8 mouse cellular contexts compared by ENCODE assay signal in the genomic region with DNA sequence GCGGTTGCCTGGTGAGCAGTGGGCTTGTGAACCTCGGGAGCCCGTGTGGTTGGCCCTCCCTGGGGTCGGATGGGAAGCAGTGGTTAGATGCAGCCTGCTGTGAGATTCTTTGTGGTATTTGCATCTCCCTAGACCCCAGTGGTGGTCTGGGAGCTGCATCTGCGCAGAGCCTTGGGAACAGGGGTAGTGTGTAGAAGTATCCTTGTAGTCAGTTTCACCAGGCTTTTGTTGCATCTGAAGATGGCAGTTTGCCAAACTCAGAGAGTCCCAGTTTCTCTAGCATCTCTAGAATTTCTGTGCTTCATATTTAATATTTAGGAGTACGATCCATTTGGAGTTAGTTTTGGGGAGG. TPM values are rescaled to one million over a fixed set of nuclear protein-coding genes. Genes with fewer than 3 reads are reported as not detected.
DNase-seq lines count a peak whose midpoint lies in the region; ATAC-seq and TF ChIP-seq lines count a peak whose summit lies in the region.

No protein-coding gene starts in this region.

- TF ChIP-seq POLR2A in kidney, adult 2 months (IDR thresholded peaks at IDR 0.05; ENCODE audit: low read depth, low read length), result no peak

- TF ChIP-seq CTCF in kidney, adult 2 months (conservative IDR thresholded peaks at IDR 0.05; ENCODE audit: insufficient read depth, insufficient read length, low read depth, low read length), result no peak

- WGBS in kidney, adult 2 months, result 12% methylated on average over 6 of the region's 6 CpGs
- 14% methylated on average over 6 of the region's 6 CpGs for WGBS in hindbrain, embryonic 14.5 days
- 15% methylated on average over 6 of the region's 6 CpGs for WGBS in midbrain, embryonic 14.5 days

- H3K27me3 ChIP-seq in kidney, adult 2 months (replicated peaks; ENCODE audit: control insufficient read depth, insufficient read depth, low read length), result no peaks in the 10 kb centered on the region
- H3K27me3 ChIP-seq in hindbrain, embryonic 14.5 days (ENCODE audit: control insufficient read depth, insufficient read depth, low read length), result no peaks in the 10 kb centered on the region
- H3K27me3 ChIP-seq in midbrain, embryonic 14.5 days (ENCODE audit: control insufficient read depth, insufficient read depth, low read length), result no peaks in the 10 kb centered on the region

- ATAC-seq in hindbrain, embryonic 14.5 days (ENCODE audit: low FRiP score), result peak; percentile 91
- peak; percentile 88 for ATAC-seq in midbrain, embryonic 14.5 days (ENCODE audit: low FRiP score, low TSS enrichment)

- peaks cover 20% of the 10 kb centered on the region for H3K9me3 ChIP-seq in hindbrain, embryonic 14.5 days (ENCODE audit: control insufficient read depth, low read length)
- peaks cover 24% of the 10 kb centered on the region for H3K9me3 ChIP-seq in midbrain, embryonic 14.5 days (ENCODE audit: control insufficient read depth, low read length)

- H3K4me3 ChIP-seq in kidney, adult 2 months (ENCODE audit: insufficient read depth, low read depth, low read length), result peak overlapping the region; percentile 78
- peak overlapping the region; percentile 62 for H3K4me3 ChIP-seq in hindbrain, embryonic 14.5 days (replicated peaks; ENCODE audit: low read length)
- peak overlapping the region; percentile 66 for H3K4me3 ChIP-seq in midbrain, embryonic 14.5 days (replicated peaks; ENCODE audit: low read depth, low read length)

- no peak overlapping the region for H3K27ac ChIP-seq in kidney, adult 2 months (ENCODE audit: insufficient read depth, low read depth, low read length)
- peak overlapping the region; percentile 87 for H3K27ac ChIP-seq in hindbrain, embryonic 14.5 days
- peak overlapping the region; percentile 91 for H3K27ac ChIP-seq in midbrain, embryonic 14.5 days (replicated peaks; ENCODE audit: low read depth, low read length)

- H3K4me2 ChIP-seq in hindbrain, embryonic 14.5 days (replicated peaks), result peak overlapping the region; percentile 56
- H3K4me2 ChIP-seq in midbrain, embryonic 14.5 days (ENCODE audit: low read length), result peak overlapping the region; percentile 62

- peak overlapping the region; percentile 82 for H3K9ac ChIP-seq in hindbrain, embryonic 14.5 days
- peak overlapping the region; percentile 88 for H3K9ac ChIP-seq in midbrain, embryonic 14.5 days (replicated peaks; ENCODE audit: low read length)

- H3K36me3 ChIP-seq in kidney, adult 2 months (ENCODE audit: control insufficient read depth, insufficient read depth, low read length), result no peaks in the 10 kb centered on the region
- H3K36me3 ChIP-seq in hindbrain, embryonic 14.5 days (replicated peaks; ENCODE audit: control insufficient read depth, insufficient read depth), result peaks cover 10% of the 10 kb centered on the region; the same call in 1 of the 2 replicates
- H3K36me3 ChIP-seq in midbrain, embryonic 14.5 days (ENCODE audit: control insufficient read depth, insufficient read depth, low read length), result 0 out of 2 replicates have a peak, but pooled peaks cover 4% of the 10 kb centered on the region

- H3K4me1 ChIP-seq in kidney, adult 2 months (ENCODE audit: control insufficient read depth, insufficient read depth, low read length), result no peaks in the 10 kb centered on the region
- H3K4me1 ChIP-seq in hindbrain, embryonic 14.5 days (replicated peaks; ENCODE audit: control insufficient read depth, insufficient read depth, low read length), result peaks cover 12% of the 10 kb centered on the region; the same call in 1 of the 2 replicates
- peaks cover 8% of the 10 kb centered on the region for H3K4me1 ChIP-seq in midbrain, embryonic 14.5 days (ENCODE audit: control insufficient read depth, insufficient read depth, low read length)

- no peak for DNase-seq in kidney, adult 2 months
- DNase-seq in kidney, postnatal 36 days, result no peak
- peak; percentile 34 for DNase-seq in brain, adult 2 months (ENCODE audit: low read depth, low spot score)
- DNase-seq in hindbrain, embryonic 14.5 days (ENCODE audit: low spot score), result peak; percentile 56
- DNase-seq in midbrain, embryonic 14.5 days, result no peak
- no peak for DNase-seq in layer of hippocampus, postnatal 25 days (ENCODE audit: extremely low spot score in 1 of 2, low spot score in 1 of 2)
- no peak for DNase-seq in right cerebral cortex, postnatal 25 days
- DNase-seq in kidney, postnatal 25 days, result no peak

RNA-seq across cellular contexts. Expression of gene D130040H23Rik, which starts 0.3 kb away (rescaled TPM):
- polyA plus RNA-seq in kidney, adult 2 months (2012; rRNA removed), result 0.20 and 0.27 TPM in 2 replicates
- 8.2 and 9.8 TPM in 2 replicates for polyA plus RNA-seq in hindbrain, embryonic 14.5 days (2014; fragmentation: Nextera tagmentation; extraction: Ambion mirVana)
- 9.8 and 11.7 TPM in 2 replicates for polyA plus RNA-seq in midbrain, embryonic 14.5 days (2014; fragmentation: Nextera tagmentation; extraction: Ambion mirVana)
- total RNA-seq in layer of hippocampus, postnatal 25 days (2021), result 10 to 100 TPM; 17.3 to 23.5 TPM

Comparison
In these comparisons a context has a peak if more than half of its experiments do, and no peak if none do; other contexts are left out.
1. DNase-seq: peak in brain, adult 2 months (single experiment) and hindbrain, embryonic 14.5 days (single experiment); none in kidney, adult 2 months (single experiment), kidney, postnatal 36 days (0 of 2), midbrain, embryonic 14.5 days (single experiment), layer of hippocampus, postnatal 25 days (0 of 2), right cerebral cortex, postnatal 25 days (single experiment) and kidney, postnatal 25 days (0 of 2).
2. Peak in every context shown above with its lines, with median percentiles within 50 percentile points of each other: H3K4me3 ChIP-seq.